Mouse (Mus musculus) kidney, postnatal 25 days (tissue): ENCODE measurements at regions not wholly inside any gene's neighbourhood (a gene's known extent, or its start where the extent isn't known, plus 50 kb on each side); places are given as distances from the start of the nearest gene placed in this dataset.

Experiments
- DNase-seq, 2 experiments: peaks; one replicate each; pipeline ENCODE4 v3.0.0; 2021; ENCODE audit warnings: mixed read lengths in 2 of 2

- DNase-seq = no peak
Measured at GRCm38 (mm10) chr10:55096223-55096622, 1010.5 kb upstream of the Msl3l2 start.

- DNase-seq = no peak
Measured at GRCm38 (mm10) chr10:55097225-55097624, 1009.5 kb upstream of the Msl3l2 start.

DNA sequence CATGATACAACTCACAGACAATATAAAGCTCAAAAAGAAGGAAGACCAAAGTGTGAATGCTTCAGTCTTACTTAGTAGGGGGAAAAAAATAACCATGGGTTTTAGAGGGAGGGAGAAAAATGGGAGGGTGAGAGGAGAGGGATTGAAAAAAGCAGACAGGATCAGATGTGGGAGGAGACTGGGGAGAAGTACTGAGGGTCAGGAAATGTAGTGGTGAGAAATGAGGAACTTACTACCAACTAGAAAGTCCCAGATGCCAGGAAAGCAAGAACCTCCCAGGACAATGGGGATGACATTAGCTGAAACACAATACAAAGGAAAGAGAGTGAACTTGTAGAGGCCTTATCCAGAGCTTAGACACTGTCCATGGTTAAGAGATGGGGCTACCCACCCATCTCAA is 1008.4 kb upstream of the Msl3l2 start:
- DNase-seq = no peak

GRCm38 (mm10) chr10:55112217-55112616 is 994.5 kb upstream of the Msl3l2 start:
- no peak for DNase-seq

DNA sequence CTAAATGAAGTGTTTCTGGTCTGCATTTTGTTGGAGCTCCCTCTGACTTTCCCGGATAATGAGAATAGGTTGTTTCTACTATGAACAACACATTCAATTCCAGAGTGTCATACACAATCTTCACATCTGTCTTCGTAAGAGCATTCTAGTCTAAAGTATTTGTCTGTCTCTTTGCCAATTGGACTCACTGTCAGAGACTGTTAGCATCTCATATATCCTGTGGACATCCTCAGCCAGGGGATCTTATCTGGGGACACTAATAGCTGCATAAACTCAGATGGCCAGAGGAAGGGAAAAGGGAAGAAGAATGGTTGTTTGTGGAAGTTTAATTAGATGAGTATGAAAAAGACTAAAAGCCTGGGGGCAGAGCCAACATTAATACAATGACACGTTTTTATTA is 958.5 kb upstream of the Msl3l2 start:
- no peak for DNase-seq

- DNase-seq = no peak
Measured at GRCm38 (mm10) chr10:55192176-55192575, 914.5 kb upstream of the Msl3l2 start.

GRCm38 (mm10) chr10:55194144-55194543 is 912.6 kb upstream of the Msl3l2 start:
- no peak for DNase-seq

DNA sequence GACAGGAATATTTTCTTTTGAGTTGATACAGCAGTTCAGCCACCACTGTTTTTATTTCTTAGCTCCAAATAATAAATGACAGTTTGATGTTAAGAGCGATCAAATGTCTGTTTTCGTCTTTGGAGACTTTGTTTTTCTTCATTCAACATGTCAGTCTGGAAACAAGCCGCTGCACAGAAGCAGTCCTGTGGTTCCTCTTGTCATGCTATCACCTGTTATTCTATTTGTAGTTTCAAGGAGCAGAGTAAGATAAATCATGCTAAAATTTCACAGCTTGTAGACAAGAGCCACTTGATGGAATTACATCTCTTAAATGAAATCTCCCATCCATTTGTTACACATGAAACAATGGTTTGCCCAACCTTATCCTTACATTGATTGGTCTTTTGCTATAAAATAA is 911.5 kb upstream of the Msl3l2 start:
- no peak for DNase-seq

GRCm38 (mm10) chr10:55237156-55237555 is 869.6 kb upstream of the Msl3l2 start:
- DNase-seq = no peak

DNA sequence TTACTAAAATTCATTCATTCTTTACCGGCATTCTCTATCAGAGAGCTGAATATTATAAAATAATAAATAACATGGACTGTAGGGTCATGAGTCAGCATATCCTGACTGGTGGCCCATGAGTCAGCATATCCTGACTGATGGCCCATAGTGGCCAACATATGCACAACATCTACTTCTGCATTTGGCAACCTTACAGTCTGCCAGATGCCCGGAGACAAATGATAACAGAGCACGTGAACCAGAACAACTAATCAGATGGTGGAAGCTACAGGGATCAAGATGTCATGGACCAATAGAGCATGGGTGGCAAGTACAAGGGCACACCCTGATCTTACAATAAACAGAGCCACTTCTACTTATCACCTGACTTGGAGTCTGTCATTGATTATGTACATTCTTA is 849.4 kb upstream of the Msl3l2 start:
- DNase-seq = no peak

- peak in 1 of 2 experiments; percentile 15 for DNase-seq
Measured at GRCm38 (mm10) chr10:55300141-55300540, 806.6 kb upstream of the Msl3l2 start.

DNA sequence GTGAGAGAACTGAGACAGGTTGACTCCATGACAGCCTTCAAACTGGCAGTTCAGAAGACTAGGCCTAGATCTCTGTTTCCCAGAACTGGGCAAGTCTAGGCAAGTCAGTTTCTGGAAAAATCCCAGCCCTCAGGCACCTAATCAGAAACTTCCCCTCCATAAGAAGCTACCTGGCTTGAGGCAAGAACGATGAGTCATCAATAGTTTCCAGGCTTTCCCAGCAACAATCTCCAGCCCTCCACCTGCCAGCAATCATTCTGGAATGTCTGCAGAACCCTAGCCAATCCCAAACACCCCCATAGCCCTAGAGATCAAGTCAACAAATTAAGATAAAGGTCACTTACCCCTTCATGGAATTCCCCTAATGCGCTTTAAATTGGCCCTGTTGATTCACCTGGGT is 772.9 kb upstream of the Msl3l2 start:
- DNase-seq = no peak

GRCm38 (mm10) chr10:55335997-55336396 is 770.7 kb upstream of the Msl3l2 start:
- DNase-seq = no peak

GRCm38 (mm10) chr10:55348071-55348470 is 758.6 kb upstream of the Msl3l2 start:
- DNase-seq = no peak
